In genomic region chr9:44603454-44604289, GRCm38 (mm10) we compare ENCODE assay signal across 8 mouse cellular contexts. TPM values are rescaled to one million over a fixed set of nuclear protein-coding genes. Genes with fewer than 3 reads are reported as not detected.
DNase-seq lines count a peak whose midpoint lies in the region; ATAC-seq and TF ChIP-seq lines count a peak whose summit lies in the region.

No protein-coding gene starts in this region.

- peaks cover 15% of the 10 kb centered on the region for H3K36me3 ChIP-seq in spleen, adult 2 months (ENCODE audit: control insufficient read depth, insufficient read depth, low read length)

- DNase-seq in cerebellum, adult 9-10 months: peak; percentile 70
- DNase-seq in cerebellum, postnatal 25 days: no peak
- DNase-seq in c-Kit-positive CD71-positive TER-119-positive erythroid progenitor cells, embryonic 14.5 days (ENCODE audit: low spot score): peak; percentile 77
- DNase-seq in frontal cortex, adult 2 months (ENCODE audit: extremely low spot score in 1 of 2, low spot score in 1 of 2): peak; percentile 44 to 70
- peak; percentile 54 to 83 for DNase-seq in left cerebral cortex, postnatal 25 days (ENCODE audit: low spot score in 2 of 2)
- peak; percentile 86 for DNase-seq in mesoderm, embryonic 11.5 days (ENCODE audit: low read depth, low spot score)
- peak in 1 of 2 experiments; percentile 69 for DNase-seq in spleen, adult 2 months (ENCODE audit: low read depth in 1 of 2, low spot score in 2 of 2)

- H3K27me3 ChIP-seq in spleen, adult 2 months (ENCODE audit: control insufficient read depth, insufficient read depth, low read length): no peaks in the 10 kb centered on the region

- ATAC-seq in inflammation-experienced regulatory T-cells, adult 6 months: peak; percentile 63

- TF ChIP-seq CTCF in spleen, adult 2 months (IDR thresholded peaks at IDR 0.05; ENCODE audit: extremely low read depth, insufficient read depth, insufficient read length, insufficient replicate concordance): no peak

- intact Hi-C loops in left cerebral cortex, postnatal 25 days (cut with DNase I): loop anchor here (2.0 kb wide), 1 partner anchor 93 kb away; no protein-coding TSS in a partner anchor

- peaks cover 12% of the 10 kb centered on the region for H3K4me1 ChIP-seq in spleen, adult 2 months (ENCODE audit: control insufficient read depth, insufficient read depth, insufficient read length)

- WGBS in spleen, adult 2 months: 1% methylated on average over 38 of the region's 38 CpGs

- peak overlapping the region; percentile 100 for H3K27ac ChIP-seq in spleen, adult 2 months (ENCODE audit: insufficient read depth, low read length)

- TF ChIP-seq POLR2A in spleen, adult 2 months (IDR thresholded peaks at IDR 0.05; ENCODE audit: low read depth, low read length): peak; percentile 52

- peak overlapping the region; percentile 100 for H3K4me3 ChIP-seq in spleen, adult 2 months (ENCODE audit: extremely low read depth, insufficient read depth, insufficient read length)

RNA-seq across cellular contexts. Expression of gene Ddx6, which starts 1.0 kb away (rescaled TPM):
- 40.9 and 44.6 TPM in 2 replicates for polyA plus RNA-seq in frontal cortex, adult 2 months (2012; rRNA removed)
- 100 to 1,000 TPM in 1 of 3 experiments, 10 to 100 TPM in 2; 57.3 to 129 (median 66.8) TPM for polyA plus RNA-seq in inflammation-experienced regulatory T-cells, adult 6 months (2017; shearing (Covaris generic))
- total RNA-seq in left cerebral cortex, postnatal 25 days (2021): 100 to 1,000 TPM; 131 to 134 TPM
- polyA plus RNA-seq in spleen, adult 2 months (2012; rRNA removed): 15.3 and 17.3 TPM in 2 replicates

RNA-seq across cellular contexts. Expression of gene Cxcr5, which starts 42.0 kb away (rescaled TPM):
- polyA plus RNA-seq in frontal cortex, adult 2 months (2012; rRNA removed): 0.04 TPM in 1 of 2 replicates, not detected in the other
- polyA plus RNA-seq in inflammation-experienced regulatory T-cells, adult 6 months (2017; shearing (Covaris generic)): 100 to 1,000 TPM in 2 of 3 experiments, 10 to 100 TPM in 1; 62.4 to 131 (median 115) TPM
- total RNA-seq in left cerebral cortex, postnatal 25 days (2021): not detected
- polyA plus RNA-seq in spleen, adult 2 months (2012; rRNA removed): 133 and 154 TPM in 2 replicates

Comparison
In these comparisons a context has a peak if more than half of its experiments do, and no peak if none do; other contexts are left out.
1. DNase-seq: peak in cerebellum, adult 9-10 months (single experiment), c-Kit-positive CD71-positive TER-119-positive erythroid progenitor cells, embryonic 14.5 days (single experiment), frontal cortex, adult 2 months (2 of 2), left cerebral cortex, postnatal 25 days (2 of 2) and mesoderm, embryonic 11.5 days (single experiment); none in cerebellum, postnatal 25 days (0 of 2).
2. RNA of gene Cxcr5, which starts 42.0 kb away (polyA plus RNA-seq): 133 to 154 TPM in spleen, adult 2 months and 62.4 to 131 TPM in inflammation-experienced regulatory T-cells, adult 6 months; 0.04 TPM in frontal cortex, adult 2 months; every median in the first group is over 10 times any median in the second.